Mouse (Mus musculus) limb, embryonic 13.5 days (tissue): ENCODE results near the gene 2900011O08Rik. TPM values are rescaled to one million over a fixed set of nuclear protein-coding genes. Genes with fewer than 3 reads are reported as not detected.

Experiments
- ATAC-seq: fragments of 200-750 bp; cut with Nextera tagmentation; 2 replicates; pipeline ENCODE4 v1.8.0; 2017; ENCODE audit warnings: low read depth, moderate number of reproducible peaks, moderate TSS enrichment; ENCODE audit not compliant: low FRiP score
- H3K27ac ChIP-seq: fragments of 300-500 bp; sonication (generic); 2 replicates; pipeline ENCODE4 v1.5.1; 2015; ENCODE audit warnings: inconsistent platforms, mild to moderate bottlenecking, moderate library complexity
- H3K27me3 ChIP-seq: fragments of 300-500 bp; sonication (generic); 2 replicates; pipeline ENCODE4 v1.6.1; 2015; ENCODE audit warnings: mild to moderate bottlenecking, inconsistent platforms
- H3K36me3 ChIP-seq: fragments of 300-500 bp; sonication (generic); 2 replicates; pipeline ENCODE4 v1.6.1; 2015; ENCODE audit warnings: inconsistent platforms, mild to moderate bottlenecking, moderate library complexity
- H3K4me1 ChIP-seq: fragments of 300-500 bp; sonication (generic); 2 replicates; pipeline ENCODE4 v1.6.1; 2015; ENCODE audit warnings: inconsistent platforms
- H3K4me2 ChIP-seq: fragments of 300-500 bp; sonication (generic); replicated peaks from 2 replicates; pipeline ENCODE4 v1.6.1; 2015; ENCODE audit warnings: inconsistent platforms, mild to moderate bottlenecking, moderate library complexity
- H3K4me3 ChIP-seq: fragments of 300-500 bp; sonication (generic); 2 replicates; pipeline ENCODE4 v1.5.1; 2015; ENCODE audit warnings: moderate library complexity, mild to moderate bottlenecking, inconsistent platforms
- H3K9ac ChIP-seq: fragments of 300-500 bp; sonication (generic); 2 replicates; pipeline ENCODE4 v1.6.1; 2015; ENCODE audit warnings: mild to moderate bottlenecking, inconsistent platforms
- H3K9me3 ChIP-seq: fragments of 300-500 bp; sonication (generic); 2 replicates; pipeline ENCODE4 v1.6.1; 2016; ENCODE audit warnings: inconsistent platforms
- WGBS: fragments of 180-500 bp; shearing (Covaris S2); methylation state at CpG from one replicate; pipeline ENCODE4 v1.1.7; 2015; 5-methylcytosine and 5-hydroxymethylcytosine counted together
- microRNA-seq: library from miRNA; unstranded; fragments of <30 nt; microRNA quantifications from one replicate; pipeline ENCODE4, GENCODE M21; 2016
- polyA plus RNA-seq: library from polyadenylated mRNA; unstranded; fragments of >200 nt; fragmentation: Nextera tagmentation; extraction: Ambion mirVana; gene quantifications from 2 replicates; pipeline ENCODE4 v1.2.1, GENCODE M21; 2015

2900011O08Rik gene
- polyA plus RNA-seq, 1 experiment from 2014 or later, result 7.3 TPM

- Histone ChIP-seq H3K9me3 (no peaks in the 10 kb centered on the region), H3K4me1 (no peaks in the 10 kb centered on the region), H3K27me3 (no peaks in the 10 kb centered on the region), H3K4me3 (no peak overlapping the region), H3K9ac (no peak overlapping the region), H3K4me2 (no peak overlapping the region), H3K36me3 (peaks cover 100% of the 10 kb centered on the region), H3K27ac (no peak overlapping the region)
- ATAC-seq, result no peak
- WGBS, result 92% methylated on average over 1 of the region's 1 CpGs
Observed at GRCm38 (mm10) chr16:14125253-14125652, 138.8 kb downstream of the 2900011O08Rik start.

GRCm38 (mm10) chr16:14128977-14129376 is 142.6 kb downstream of the 2900011O08Rik start:
- H3K27ac ChIP-seq, result no peak overlapping the region
- peaks cover 98% of the 10 kb centered on the region for H3K36me3 ChIP-seq
- H3K4me2 ChIP-seq, result no peak overlapping the region
- no peak overlapping the region for H3K9ac ChIP-seq
- H3K4me3 ChIP-seq, result no peak overlapping the region
- no peaks in the 10 kb centered on the region for H3K9me3 ChIP-seq
- no peak for ATAC-seq
- H3K27me3 ChIP-seq, result no peaks in the 10 kb centered on the region
- H3K4me1 ChIP-seq, result no peaks in the 10 kb centered on the region

- Histone ChIP-seq H3K36me3 (peaks cover 98% of the 10 kb centered on the region), H3K27me3 (no peaks in the 10 kb centered on the region), H3K4me1 (no peaks in the 10 kb centered on the region), H3K9me3 (no peaks in the 10 kb centered on the region), H3K4me3 (no peak overlapping the region), H3K9ac (no peak overlapping the region), H3K4me2 (no peak overlapping the region), H3K27ac (no peak overlapping the region)
- no peak for ATAC-seq
- WGBS, result 91% methylated on average over 7 of the region's 7 CpGs
Observed at GRCm38 (mm10) chr16:14130796-14131195, 144.4 kb downstream of the 2900011O08Rik start.

- WGBS, result 88% methylated on average over 3 of the region's 3 CpGs
- Histone ChIP-seq H3K36me3 (peaks cover 98% of the 10 kb centered on the region), H3K4me2 (no peak overlapping the region), H3K27ac (no peak overlapping the region), H3K4me1 (no peaks in the 10 kb centered on the region), H3K9me3 (no peaks in the 10 kb centered on the region), H3K4me3 (no peak overlapping the region), H3K9ac (no peak overlapping the region), H3K27me3 (no peaks in the 10 kb centered on the region)
- ATAC-seq, result no peak
Observed at GRCm38 (mm10) chr16:14131376-14131775, 145.0 kb downstream of the 2900011O08Rik start.

- Histone ChIP-seq H3K4me1 (no peaks in the 10 kb centered on the region), H3K27me3 (no peaks in the 10 kb centered on the region), H3K36me3 (peaks cover 98% of the 10 kb centered on the region), H3K9me3 (no peaks in the 10 kb centered on the region), H3K9ac (no peak overlapping the region), H3K27ac (no peak overlapping the region), H3K4me2 (no peak overlapping the region), H3K4me3 (no peak overlapping the region)
- no peak for ATAC-seq
- 92% methylated on average over 5 of the region's 5 CpGs for WGBS
Observed at GRCm38 (mm10) chr16:14131838-14132237, 145.4 kb downstream of the 2900011O08Rik start.

GRCm38 (mm10) chr16:14135014-14135413 is 148.6 kb downstream of the 2900011O08Rik start:
- no peaks in the 10 kb centered on the region for H3K9me3 ChIP-seq
- peaks cover 95% of the 10 kb centered on the region for H3K36me3 ChIP-seq
- no peaks in the 10 kb centered on the region for H3K27me3 ChIP-seq
- no peak overlapping the region for H3K4me3 ChIP-seq
- no peak overlapping the region for H3K27ac ChIP-seq
- H3K4me1 ChIP-seq, result no peaks in the 10 kb centered on the region
- WGBS, result 90% methylated on average over 2 of the region's 2 CpGs
- no peak overlapping the region for H3K9ac ChIP-seq
- H3K4me2 ChIP-seq, result no peak overlapping the region
- ATAC-seq, result no peak

- Histone ChIP-seq H3K27ac (no peak overlapping the region), H3K27me3 (no peaks in the 10 kb centered on the region), H3K4me3 (no peak overlapping the region), H3K36me3 (peaks cover 92% of the 10 kb centered on the region), H3K9me3 (no peaks in the 10 kb centered on the region), H3K4me1 (no peaks in the 10 kb centered on the region), H3K4me2 (no peak overlapping the region), H3K9ac (no peak overlapping the region)
- WGBS, result 91% methylated on average over 1 of the region's 1 CpGs
- ATAC-seq, result no peak
Observed at GRCm38 (mm10) chr16:14137976-14138561, 151.7 kb downstream of the 2900011O08Rik start.

GRCm38 (mm10) chr16:14139106-14139505 is 152.7 kb downstream of the 2900011O08Rik start:
- H3K27me3 ChIP-seq, result no peaks in the 10 kb centered on the region
- H3K36me3 ChIP-seq, result peaks cover 91% of the 10 kb centered on the region
- H3K4me3 ChIP-seq, result no peak overlapping the region
- ATAC-seq, result no peak
- no peak overlapping the region for H3K27ac ChIP-seq
- no peaks in the 10 kb centered on the region for H3K4me1 ChIP-seq
- no peak overlapping the region for H3K4me2 ChIP-seq
- H3K9ac ChIP-seq, result no peak overlapping the region
- no peaks in the 10 kb centered on the region for H3K9me3 ChIP-seq

GRCm38 (mm10) chr16:14143298-14143697 is 156.9 kb downstream of the 2900011O08Rik start:
- Histone ChIP-seq H3K9me3 (no peaks in the 10 kb centered on the region), H3K27ac (no peak overlapping the region), H3K36me3 (peaks cover 84% of the 10 kb centered on the region), H3K9ac (no peak overlapping the region), H3K4me1 (no peaks in the 10 kb centered on the region), H3K27me3 (no peaks in the 10 kb centered on the region), H3K4me2 (no peak overlapping the region), H3K4me3 (no peak overlapping the region)
- no peak for ATAC-seq
- 91% methylated on average over 3 of the region's 3 CpGs for WGBS

- H3K9me3 ChIP-seq, result no peaks in the 10 kb centered on the region
- no peak for ATAC-seq
- no peaks in the 10 kb centered on the region for H3K4me1 ChIP-seq
- peaks cover 80% of the 10 kb centered on the region for H3K36me3 ChIP-seq
- no peak overlapping the region for H3K9ac ChIP-seq
- H3K27ac ChIP-seq, result no peak overlapping the region
- H3K4me3 ChIP-seq, result no peak overlapping the region
- H3K4me2 ChIP-seq, result no peak overlapping the region
- no peaks in the 10 kb centered on the region for H3K27me3 ChIP-seq
Observed at GRCm38 (mm10) chr16:14147712-14148111, 161.3 kb downstream of the 2900011O08Rik start.

Small RNA genes within 50 kb of the gene (microRNA-seq; reads per million reads assigned to microRNA genes)
- gene Gm27671, result not detected

Other genes with a start within 250 kb of the 2900011O08Rik start
- 66.3 and 67.1 TPM in 2 replicates for gene Rrn3, start 205.9 kb upstream of the 2900011O08Rik start, polyA plus RNA-seq
- 204 and 208 TPM in 2 replicates for gene Ntan1, start 167.8 kb upstream of the 2900011O08Rik start, polyA plus RNA-seq
- 110 and 111 TPM in 2 replicates for gene Pdxdc1, start 83.5 kb upstream of the 2900011O08Rik start, polyA plus RNA-seq
- gene Mpv17l, start 83.4 kb upstream of the 2900011O08Rik start, polyA plus RNA-seq, result 3.4 and 5.2 TPM in 2 replicates
- 0.08 and 0.19 TPM in 2 replicates for gene Ifitm7, start 284 bp downstream of the 2900011O08Rik start, polyA plus RNA-seq
- gene Nde1, start 176.7 kb downstream of the 2900011O08Rik start, polyA plus RNA-seq, result 120 and 121 TPM in 2 replicates
- gene Marf1, start 176.7 kb downstream of the 2900011O08Rik start, polyA plus RNA-seq, result 22.3 and 23.2 TPM in 2 replicates